ENCODE assay signal across 15 mouse cellular contexts in the genomic region with DNA sequence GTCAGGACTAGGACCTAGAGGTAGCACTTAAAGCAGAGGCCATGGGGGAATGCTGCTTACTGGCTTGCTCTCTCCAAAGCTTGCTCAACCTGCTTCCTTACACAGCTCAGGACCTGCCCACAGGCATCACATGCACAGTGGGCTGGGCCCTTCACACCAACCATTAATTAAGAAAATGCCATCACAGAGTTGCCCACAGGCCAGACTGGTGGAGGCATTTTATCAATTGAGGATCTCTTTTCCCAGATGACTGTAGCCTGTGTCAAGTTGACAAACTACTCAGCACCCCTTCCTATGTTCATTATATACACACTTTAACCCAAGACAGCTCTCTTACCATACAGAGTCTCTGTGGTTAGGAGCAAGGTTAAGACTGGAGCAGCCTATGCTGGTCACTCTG.
"Had no signal": no experiment of that assay in that cellular context is flagged by ENCODE, and none has a peak within 500 bp of the region (broad histone marks: within the 10 kb centered on the region; RNA-seq: fewer than 3 reads in every experiment).

No protein-coding gene starts in this region.

- ATAC-seq: liver, embryonic 12.5 days had no signal

- H3K27me3 ChIP-seq: liver, embryonic 12.5 days; neural tube, embryonic 15.5 days had no signal

- DNase-seq: kidney, adult 11 months; kidney, adult 9 months; kidney, postnatal 36 days; left cerebral cortex, postnatal 4 days; lung, embryonic 14.5 days; lung, postnatal 10 days; lung, postnatal 4 days; midbrain, embryonic 14.5 days; right cerebral cortex, adult 18-20 months; right cerebral cortex, postnatal 25 days; thymus, postnatal 36 days had no signal

- H3K4me3 ChIP-seq: liver, embryonic 12.5 days; myocyte; neural tube, embryonic 15.5 days had no signal

- H3K4me2 ChIP-seq: liver, embryonic 12.5 days; lung, embryonic 14.5 days; neural tube, embryonic 15.5 days had no signal

- H3K36me3 ChIP-seq: liver, embryonic 12.5 days; neural tube, embryonic 15.5 days had no signal

- H3K27ac ChIP-seq: kidney, postnatal 0 days; liver, embryonic 12.5 days; neural tube, embryonic 15.5 days had no signal

- H3K9me3 ChIP-seq: liver, embryonic 12.5 days; neural tube, embryonic 15.5 days had no signal

- H3K9ac ChIP-seq: liver, embryonic 12.5 days; lung, embryonic 14.5 days; neural tube, embryonic 15.5 days had no signal
